Mouse (Mus musculus) olfactory bulb, adult 2 months (tissue): ENCODE measurements around the gene C1qtnf6.

Experiments
- CTCF ChIP-seq: fragments of 200-500 bp; IDR thresholded peaks from 2 replicates; pipeline ENCODE4 v1.5.1; 2012; ENCODE audit warnings: low read depth, mild to moderate bottlenecking, low read length, moderate library complexity; ENCODE audit not compliant: insufficient read depth
- POLR2A ChIP-seq: fragments of 200-500 bp; IDR thresholded peaks from 2 replicates; pipeline ENCODE4 v1.6.1; 2012; ENCODE audit warnings: mild to moderate bottlenecking, low read depth, low read length, moderate library complexity; ENCODE audit not compliant: insufficient read depth

- no peak for TF ChIP-seq CTCF
- no peak for TF ChIP-seq POLR2A
Observed at GRCm38 (mm10) chr15:78521892-78522291, 9.3 kb downstream of the C1qtnf6 start.
